Mouse (Mus musculus) lung, postnatal 4 days (tissue): Measurements from ENCODE around the gene Chchd3.

Experiments used
- DNase-seq, 2 experiments: peaks; one replicate each; pipeline ENCODE4 v3.0.0; 2021

Gene Chchd3

DNA sequence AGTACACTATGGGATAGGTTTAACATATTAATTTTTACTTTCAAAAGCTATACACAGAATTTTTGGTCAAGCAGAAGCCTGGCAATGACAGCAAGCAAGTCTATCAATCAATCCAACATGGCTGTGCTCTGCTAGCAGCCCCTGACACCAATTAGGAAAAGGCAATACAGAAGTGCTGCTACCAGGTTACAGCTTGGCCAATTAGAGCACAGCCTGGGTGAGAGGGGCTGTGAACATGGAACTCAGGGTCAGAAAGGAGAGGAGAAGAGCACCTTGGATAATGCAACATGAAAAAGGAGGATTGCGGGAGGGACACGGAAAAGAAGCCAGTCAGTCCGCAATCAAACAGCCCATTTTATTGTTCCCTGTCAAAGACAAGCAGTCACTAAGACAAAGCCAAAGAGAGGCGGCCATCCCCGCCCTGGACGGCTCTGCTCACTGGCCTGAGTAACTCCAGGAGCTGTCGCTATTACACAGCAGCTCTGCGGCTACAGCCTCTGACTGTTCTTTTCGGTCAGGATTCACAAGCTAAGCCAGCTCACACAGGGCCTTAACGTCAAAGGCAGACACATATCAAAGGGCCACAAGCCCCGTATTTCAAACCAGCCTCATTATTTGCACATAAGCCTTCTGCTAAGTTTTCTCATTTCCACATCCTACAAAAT is 128.8 kb downstream of the Chchd3 start:
- DNase-seq: no peak

DNA sequence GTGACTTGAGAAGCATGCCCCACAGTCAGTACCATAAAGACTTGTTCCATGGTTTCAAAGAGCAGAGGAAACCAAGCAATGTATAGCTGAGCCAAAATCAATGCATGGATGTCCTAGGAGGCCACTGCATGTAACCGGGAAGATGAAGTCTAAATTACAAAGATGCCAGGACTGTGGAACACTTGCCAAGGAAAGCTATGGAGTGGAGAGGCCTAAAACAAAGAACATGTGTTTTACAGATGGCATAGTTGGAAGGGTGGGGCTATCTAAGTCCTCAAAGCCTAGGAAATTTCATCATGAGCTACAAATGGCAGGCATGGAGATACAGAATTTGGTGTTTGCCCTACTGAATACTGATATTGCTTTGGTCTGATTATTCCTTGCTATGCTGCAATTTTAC is 137.7 kb downstream of the Chchd3 start:
- DNase-seq: no peak

DNA sequence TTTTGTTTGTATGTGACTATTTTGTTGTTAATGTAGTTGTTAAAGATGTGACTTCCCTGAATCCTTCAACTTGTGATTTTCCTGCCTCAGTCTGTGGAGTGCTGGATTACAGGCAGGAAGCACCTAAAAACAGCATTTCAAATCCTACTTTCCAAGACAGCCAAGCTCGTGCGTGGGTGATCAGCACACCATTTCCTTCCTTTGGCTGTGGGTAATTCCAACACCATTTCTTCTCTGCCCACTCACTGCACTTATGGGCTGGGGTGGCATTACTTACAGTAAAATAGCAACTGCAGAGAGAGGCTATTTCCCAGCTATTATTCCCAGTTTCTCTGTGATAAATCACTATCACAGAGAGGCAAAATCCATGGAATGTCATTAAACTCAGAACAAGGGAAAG is 140.0 kb downstream of the Chchd3 start:
- no peak for DNase-seq

- no peak for DNase-seq
Observed at GRCm38 (mm10) chr6:32910692-32911091, 149.4 kb downstream of the Chchd3 start.

GRCm38 (mm10) chr6:32899061-32899460 is 161.0 kb downstream of the Chchd3 start:
- DNase-seq: no peak

DNA sequence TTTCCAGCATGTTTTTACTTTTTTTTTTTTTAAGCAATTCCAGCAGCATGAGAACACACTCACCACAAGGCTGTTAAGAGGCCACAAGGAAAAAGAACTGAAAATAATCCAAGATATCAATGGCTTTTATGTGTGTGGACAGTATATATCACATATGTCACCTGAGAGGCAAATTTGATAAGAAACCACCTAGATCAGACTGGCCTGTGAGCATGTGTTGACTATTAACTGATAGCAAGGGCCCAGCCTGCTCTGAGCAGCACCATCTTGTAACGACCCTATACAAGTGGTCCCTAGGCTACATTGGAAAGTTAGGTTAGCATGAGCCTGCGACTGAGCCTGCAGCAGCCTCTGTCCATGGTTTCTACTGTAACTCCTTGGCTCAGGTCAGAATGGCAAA is 166.0 kb downstream of the Chchd3 start:
- DNase-seq: no peak

GRCm38 (mm10) chr6:32890726-32891125 is 169.3 kb downstream of the Chchd3 start:
- DNase-seq: no peak

DNA sequence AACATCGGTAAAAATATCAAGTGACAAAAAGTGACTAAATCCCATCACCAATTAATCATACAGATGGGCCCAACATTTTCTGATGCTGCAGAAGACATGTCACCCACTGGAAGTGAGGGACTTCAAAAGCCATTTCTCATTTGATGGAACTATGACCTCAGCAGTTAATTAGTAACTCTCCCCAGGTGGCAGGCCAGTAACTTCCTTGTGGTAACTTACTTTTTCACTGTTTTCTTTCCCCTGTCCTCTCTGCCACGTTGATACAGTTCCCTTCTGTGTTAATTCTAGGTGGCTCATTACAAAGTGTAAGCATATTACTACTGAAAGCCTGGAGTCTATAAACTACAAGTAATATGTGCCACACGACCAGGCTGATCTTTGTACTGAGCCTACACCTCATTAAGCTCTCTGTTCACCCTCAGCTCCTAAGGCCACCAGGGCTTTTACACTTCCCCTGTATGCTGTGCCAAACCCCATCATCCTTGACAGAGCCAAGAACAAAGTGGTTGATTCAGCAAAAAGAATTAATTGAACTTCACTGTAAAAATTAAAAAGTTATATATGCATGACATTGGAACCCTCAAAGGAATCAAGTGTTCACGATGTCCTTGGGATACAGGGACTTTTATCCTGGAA is 171.0 kb downstream of the Chchd3 start:
- no peak for DNase-seq

DNA sequence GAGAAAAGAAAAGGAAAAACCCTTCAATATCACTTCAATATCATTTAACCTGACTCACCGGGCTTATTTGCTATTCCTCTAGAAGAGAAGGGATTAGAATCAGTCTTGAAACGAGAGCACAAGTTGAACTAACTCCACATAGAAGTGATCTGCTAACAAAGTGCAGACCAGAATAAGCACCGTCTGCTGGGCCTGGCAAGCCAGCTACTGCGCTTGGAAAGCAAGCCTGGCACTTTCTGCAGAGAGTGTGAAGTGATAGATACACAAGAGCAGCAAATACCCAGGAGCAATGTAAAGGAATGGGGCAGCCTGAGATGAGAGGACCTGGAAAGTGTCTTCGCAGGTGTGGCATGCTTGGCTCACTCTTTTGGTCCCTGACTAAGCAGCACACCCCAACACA is 181.5 kb downstream of the Chchd3 start:
- DNase-seq: no peak

GRCm38 (mm10) chr6:32874176-32874575 is 185.9 kb downstream of the Chchd3 start:
- no peak for DNase-seq

- DNase-seq: no peak
Observed at GRCm38 (mm10) chr6:32872805-32873204, 187.3 kb downstream of the Chchd3 start.

- DNase-seq: no peak
Observed at GRCm38 (mm10) chr6:32850960-32851359, 209.1 kb downstream of the Chchd3 start.

DNA sequence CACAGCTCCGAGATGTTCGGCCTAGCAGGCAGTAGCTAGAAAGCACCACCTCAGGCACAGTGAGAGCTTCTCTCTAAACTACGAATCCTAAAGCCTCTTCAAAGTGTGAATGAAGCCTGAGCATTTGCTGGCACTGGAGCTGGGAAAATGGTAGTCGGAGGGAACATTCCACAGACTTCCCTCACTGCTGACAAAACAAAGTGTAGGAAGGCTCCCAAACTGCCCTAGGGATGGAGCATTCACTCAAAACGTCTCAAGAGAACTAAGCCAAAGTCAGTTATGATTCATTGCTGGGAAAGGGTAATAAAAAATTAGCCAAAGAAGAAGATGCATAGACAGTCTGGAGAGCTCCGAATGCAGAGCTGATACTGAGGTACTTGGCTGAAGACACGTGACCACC is 211.1 kb downstream of the Chchd3 start:
- no peak for DNase-seq

- DNase-seq: no peak
Observed at GRCm38 (mm10) chr6:32845463-32845862, 214.6 kb downstream of the Chchd3 start.

- DNase-seq: no peak
Observed at GRCm38 (mm10) chr6:32837939-32838301, 222.1 kb downstream of the Chchd3 start.

- DNase-seq: peak; percentile 33 to 53
Observed at GRCm38 (mm10) chr6:32837165-32837938, 222.7 kb downstream of the Chchd3 start.

GRCm38 (mm10) chr6:32823856-32824620 is 236.0 kb downstream of the Chchd3 start:
- peak in 1 of 2 experiments; percentile 24 for DNase-seq

- no peak for DNase-seq
Observed at GRCm38 (mm10) chr6:32818961-32819360, 241.1 kb downstream of the Chchd3 start.

- no peak for DNase-seq
Observed at GRCm38 (mm10) chr6:32808796-32809195, 251.3 kb downstream of the Chchd3 start.

- DNase-seq: no peak
Observed at GRCm38 (mm10) chr6:32807771-32808170, 252.3 kb downstream of the Chchd3 start.

DNA sequence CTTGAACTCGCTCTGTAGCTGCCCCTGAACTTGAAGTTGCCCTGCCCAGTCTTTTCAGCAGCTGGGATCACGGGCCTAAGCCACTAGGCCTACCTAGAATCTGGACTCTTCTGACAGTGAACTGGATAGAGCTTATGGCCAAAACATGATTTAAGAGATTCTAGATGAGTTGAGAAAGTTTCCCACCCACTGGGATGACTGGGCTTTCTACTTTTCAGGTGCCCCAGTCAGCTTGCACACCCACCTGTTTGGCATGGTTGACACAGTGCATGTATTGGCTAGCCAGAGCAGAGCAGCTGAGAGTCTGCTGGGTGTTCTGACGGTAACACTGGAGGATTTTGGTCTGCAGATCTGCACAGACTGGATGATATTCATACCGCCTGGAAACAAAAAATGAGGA is 256.4 kb downstream of the Chchd3 start:
- DNase-seq: no peak

GRCm38 (mm10) chr6:32801776-32802175 is 258.3 kb downstream of the Chchd3 start:
- DNase-seq: no peak

DNA sequence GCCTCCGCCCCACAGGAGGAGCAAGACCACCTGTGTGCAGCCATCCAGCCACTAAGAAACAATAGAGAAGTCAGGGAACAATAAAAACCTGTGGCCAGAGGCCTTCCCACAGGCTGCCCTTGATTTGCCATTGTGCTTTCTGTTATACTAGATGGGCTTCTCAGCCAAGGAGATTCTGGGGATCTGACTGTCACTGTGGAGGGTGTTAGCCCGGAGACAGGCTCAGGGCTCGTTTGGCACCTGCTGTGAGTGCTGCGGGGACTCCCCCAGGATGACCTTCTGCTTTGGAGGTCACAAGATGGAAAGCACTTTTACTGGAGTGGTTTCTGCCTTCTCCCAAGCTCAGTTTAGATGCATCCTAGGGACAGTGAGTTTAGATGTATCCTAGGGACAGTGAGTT is 262.5 kb downstream of the Chchd3 start:
- no peak for DNase-seq
